Mouse (Mus musculus): ENCODE data around the gene Stac3. TPM values are rescaled to one million over a fixed set of nuclear protein-coding genes. Genes with fewer than 3 reads are reported as not detected.

The Stac3 gene
- total RNA-seq, 1 experiment: 1.1 TPM

DNA sequence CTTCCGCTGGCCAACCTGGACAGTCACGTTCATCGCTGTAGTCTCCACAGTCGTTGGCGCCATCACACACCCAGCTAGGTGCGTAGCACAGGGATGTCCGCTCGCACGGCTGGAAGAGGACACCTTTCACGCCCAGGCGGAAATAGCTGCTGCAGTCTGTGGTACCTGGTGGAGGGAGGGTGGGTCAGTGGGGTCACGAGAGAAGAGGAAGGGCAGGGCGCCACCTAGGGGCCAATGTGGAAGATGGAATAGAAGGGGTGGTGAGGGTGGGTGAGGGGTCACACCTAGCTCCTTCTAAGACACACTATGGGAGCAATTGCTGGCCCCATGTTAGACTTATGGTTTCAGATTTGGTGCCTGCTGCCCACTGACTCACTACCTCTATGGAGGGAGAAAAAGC, 55.9 kb downstream of the Stac3 start:
- 0 out of 2 replicates have a peak overlapping the region, but pooled peaks have one; percentile 22 for H3K9ac ChIP-seq (ENCODE audit: insufficient read depth, low read depth, low read length, poor library complexity, severe bottlenecking)
- H3K4me1 ChIP-seq (ENCODE audit: control insufficient read depth in 2 of 2, insufficient read depth in 2 of 2, low read length in 2 of 2, poor library complexity in 1 of 2): peaks cover 0 to 30% of the 10 kb centered on the region in 2 experiments; a peak in 2 of 4 replicates
- no peaks in the 10 kb centered on the region for H3K9me3 ChIP-seq (ENCODE audit: control insufficient read depth, insufficient read depth, low read depth, low read length)
- DNase-seq (ENCODE audit: low read depth, low spot score): peak; percentile 45
- peak overlapping the region in 1 of 2 experiments; percentile 47; a peak in 1 of 4 replicates for H3K4me3 ChIP-seq (ENCODE audit: insufficient read depth in 1 of 2, low read depth in 1 of 2, low read length in 2 of 2, poor library complexity in 1 of 2, severe bottlenecking in 1 of 2)
- in situ Hi-C loops (cut with MboI; ENCODE audit: low sequenced_read_pairs in 2 of 2, unreplicated experiment in 2 of 2): no loop called here
- TF ChIP-seq ZC3H11A (IDR thresholded peaks at IDR 0.05; ENCODE audit: borderline replicate concordance, low read depth, low read length): no peak
- no peak for TF ChIP-seq CHD2 (IDR thresholded peaks at IDR 0.05; ENCODE audit: low read depth, low read length)
- TF ChIP-seq HCFC1 (IDR thresholded peaks at IDR 0.05; ENCODE audit: borderline replicate concordance, insufficient read depth, low read length): no peak
- H3K36me3 ChIP-seq (ENCODE audit: control insufficient read depth, insufficient read depth, low read length, poor library complexity, severe bottlenecking): peaks cover 14% of the 10 kb centered on the region; the same call in 1 of the 2 replicates
- H3K27ac ChIP-seq (ENCODE audit: insufficient read depth, low read depth, low read length, poor library complexity, severe bottlenecking): no peak overlapping the region

Other genes with a start within 250 kb of the Stac3 start
- gene Kif5a, start 238.3 kb upstream of the Stac3 start, total RNA-seq (2012; rRNA removed): 6.2 and 11.2 TPM in 2 replicates
- gene Dctn2, start 235.3 kb upstream of the Stac3 start, total RNA-seq (2012; rRNA removed): 139 and 157 TPM in 2 replicates
- gene Mbd6, start 212.7 kb upstream of the Stac3 start, total RNA-seq (2012; rRNA removed): 15.8 and 18.0 TPM in 2 replicates
- 206 and 377 TPM in 2 replicates for gene Mars, start 189.9 kb upstream of the Stac3 start, total RNA-seq (2012; rRNA removed)
- gene Arhgap9, start 179.7 kb upstream of the Stac3 start, total RNA-seq (2012; rRNA removed): 2.6 and 5.1 TPM in 2 replicates
- 14.9 and 47.3 TPM in 2 replicates for gene Gli1, start 159.7 kb upstream of the Stac3 start, total RNA-seq (2012; rRNA removed)
- 0.22 and 0.69 TPM in 2 replicates for gene Inhbe, start 147.3 kb upstream of the Stac3 start, total RNA-seq (2012; rRNA removed)
- 0.36 and 1.2 TPM in 2 replicates for gene Inhbc, start 131.3 kb upstream of the Stac3 start, total RNA-seq (2012; rRNA removed)
- 25.5 and 26.1 TPM in 2 replicates for gene R3hdm2, start 121.4 kb upstream of the Stac3 start, total RNA-seq (2012; rRNA removed)
- gene Ndufa4l2, start 13.3 kb downstream of the Stac3 start, total RNA-seq (2012; rRNA removed): 5.8 and 22.6 TPM in 2 replicates
- 169 and 266 TPM in 2 replicates for gene Shmt2, start 20.8 kb downstream of the Stac3 start, total RNA-seq (2012; rRNA removed)
- 0.76 and 1.6 TPM in 2 replicates for gene Nxph4, start 32.9 kb downstream of the Stac3 start, total RNA-seq (2012; rRNA removed)
- gene Lrp1, start 119.5 kb downstream of the Stac3 start, total RNA-seq (2012; rRNA removed): 69.6 and 91.4 TPM in 2 replicates
- 18.6 and 26.0 TPM in 2 replicates for gene Stat6, start 141.3 kb downstream of the Stac3 start, total RNA-seq (2012; rRNA removed)
- 23.6 and 35.6 TPM in 2 replicates for gene Nemp1, start 165.2 kb downstream of the Stac3 start, total RNA-seq (2012; rRNA removed)
- gene Nab2, start 166.9 kb downstream of the Stac3 start, total RNA-seq (2012; rRNA removed): 10.6 and 13.8 TPM in 2 replicates
- gene Myo1a, start 203.5 kb downstream of the Stac3 start, total RNA-seq (2012; rRNA removed): 1.7 and 3.2 TPM in 2 replicates
- 0.37 and 0.45 TPM in 2 replicates for gene Tac2, start 222.8 kb downstream of the Stac3 start, total RNA-seq (2012; rRNA removed)
- gene Zbtb39, start 237.9 kb downstream of the Stac3 start, total RNA-seq (2012; rRNA removed): 6.3 and 8.3 TPM in 2 replicates